Mouse (Mus musculus) monocyte, adult 2 months (primary cell): Measurements from ENCODE around the gene Srsf5.

ENCODE experiments used
- DNase-seq, 2 experiments: peaks; one replicate each; pipeline ENCODE4 v3.0.0; 2022; ENCODE audit warnings: low spot score in 2 of 2, low read depth in 1 of 2

The Srsf5 gene

DNA sequence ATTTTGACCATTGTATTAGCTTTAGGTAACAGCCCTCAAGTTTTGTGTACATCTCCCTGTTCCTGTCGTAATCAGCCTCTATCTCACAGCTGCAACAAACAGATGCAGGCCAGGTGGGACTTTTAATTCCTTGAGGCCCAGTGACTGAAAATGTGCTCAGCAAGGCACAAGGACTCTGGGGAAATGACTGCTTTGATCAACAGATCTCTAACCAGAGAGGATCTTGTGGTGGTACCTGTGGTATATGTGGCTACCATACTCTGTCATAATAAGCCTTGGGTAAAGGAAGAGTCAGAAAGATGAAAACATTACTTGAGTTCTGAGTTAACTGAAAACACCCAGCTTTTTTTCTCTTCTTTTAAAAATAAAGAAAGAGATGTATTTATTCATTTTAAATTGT is 48.5 kb downstream of the Srsf5 start:
- no peak for DNase-seq

DNA sequence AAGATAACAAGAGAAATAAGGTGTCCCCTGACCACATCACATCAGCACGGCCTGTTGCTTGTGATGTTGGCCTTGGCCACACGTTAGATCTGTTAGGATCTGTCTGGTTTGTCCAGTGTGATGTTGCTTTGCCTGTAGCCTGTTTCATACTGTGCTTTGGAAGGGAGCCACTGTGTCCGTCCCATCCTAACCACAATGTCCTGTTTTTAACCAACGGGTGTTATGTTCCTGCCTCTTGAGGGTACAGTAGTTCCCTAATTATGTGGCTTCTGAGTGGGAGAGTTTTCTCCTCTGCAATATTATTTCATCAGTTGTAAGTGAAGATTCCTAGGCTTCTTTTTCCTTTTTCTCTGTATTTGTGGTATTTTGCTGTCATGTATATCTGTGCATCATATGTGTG is 50.0 kb downstream of the Srsf5 start:
- no peak for DNase-seq

GRCm38 (mm10) chr12:80997652-80998051 is 52.3 kb downstream of the Srsf5 start:
- no peak for DNase-seq

DNA sequence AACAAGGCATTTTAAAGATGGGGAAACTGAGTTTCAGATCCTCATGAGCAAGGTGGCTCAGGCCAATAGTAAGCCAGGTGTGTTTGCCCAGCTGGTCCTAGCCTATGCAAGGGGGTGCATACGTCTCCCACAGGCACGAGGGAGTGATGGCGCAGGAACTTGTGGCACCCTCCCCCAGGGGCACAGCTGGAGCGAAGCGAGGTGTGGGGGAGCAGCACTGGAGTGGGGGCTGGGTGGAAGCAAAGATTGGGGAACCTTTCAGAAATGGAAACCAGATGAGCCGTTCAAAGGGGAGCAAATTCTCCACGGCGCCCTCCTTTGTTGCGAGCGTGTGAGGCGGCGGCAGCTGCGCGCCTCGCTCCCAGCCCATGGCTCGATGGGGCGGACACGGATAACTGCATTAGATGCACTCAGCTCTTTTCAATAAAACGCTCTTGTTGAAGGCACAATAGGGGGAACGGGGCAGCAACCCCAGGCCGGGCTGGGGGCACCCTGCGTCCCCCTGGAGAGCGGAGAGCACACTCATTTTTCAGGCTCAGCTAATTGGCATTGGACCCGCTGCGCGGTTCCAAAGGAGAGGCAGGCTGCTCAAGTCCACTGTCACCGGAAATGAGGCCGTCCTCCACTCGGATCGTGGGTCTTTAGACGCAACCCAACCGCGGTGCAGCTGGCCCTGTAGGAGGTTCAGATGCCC is 53.4 kb downstream of the Srsf5 start:
- no peak for DNase-seq
